Mouse (Mus musculus) lung, adult 10 weeks (tissue): Measurements from ENCODE around the gene Bpifb2. TPM values are rescaled to one million over a fixed set of nuclear protein-coding genes. Genes with fewer than 3 reads are reported as not detected.

Experiments used
- polyA plus RNA-seq: library from polyadenylated mRNA; stranded (reverse); fragments of 350-450 nt; fragmentation: Illumina TruSeq; extraction: RNeasy Lipid Tissue Mini Kit (QIAGEN cat#74804); gene quantifications from one replicate; pipeline ENCODE4 v1.2.3, GENCODE M21; 2014; ENCODE audit warnings: low read depth, low replicate concordance; ENCODE audit not compliant: insufficient read depth

The Bpifb2 gene
- polyA plus RNA-seq: not detected

DNA sequence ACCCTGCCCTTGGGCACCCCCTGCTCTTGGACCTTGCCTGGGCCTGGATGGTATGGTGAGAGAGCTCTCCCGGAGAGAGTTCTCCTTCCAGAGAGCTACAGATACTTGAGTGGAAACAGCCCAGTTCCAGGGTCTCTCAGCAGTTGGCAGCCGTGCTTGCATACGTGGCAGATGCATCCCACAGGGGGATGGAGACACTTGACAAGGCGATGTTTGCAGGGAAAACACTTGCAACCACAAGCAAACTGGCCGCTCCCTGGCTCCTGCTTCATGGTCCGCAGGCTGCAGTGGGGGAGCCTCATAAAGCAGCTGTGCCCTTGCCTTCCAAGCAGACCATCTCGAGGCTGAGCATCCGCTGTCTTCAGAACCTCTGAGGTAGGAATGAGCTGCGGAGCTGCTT lies at the start of gene Bpifb2:
Gene Bpifb2, plus strand, starts transcription at position 301 of the 400 bp plus-strand sequence.

GRCm38 (mm10) chr2:153870984-153871383 lies 3.9 kb upstream of the Bpifb2 start, which contains the start of gene Sun5:
Gene Sun5 (minus strand): TSS chr2:153871084.

DNA sequence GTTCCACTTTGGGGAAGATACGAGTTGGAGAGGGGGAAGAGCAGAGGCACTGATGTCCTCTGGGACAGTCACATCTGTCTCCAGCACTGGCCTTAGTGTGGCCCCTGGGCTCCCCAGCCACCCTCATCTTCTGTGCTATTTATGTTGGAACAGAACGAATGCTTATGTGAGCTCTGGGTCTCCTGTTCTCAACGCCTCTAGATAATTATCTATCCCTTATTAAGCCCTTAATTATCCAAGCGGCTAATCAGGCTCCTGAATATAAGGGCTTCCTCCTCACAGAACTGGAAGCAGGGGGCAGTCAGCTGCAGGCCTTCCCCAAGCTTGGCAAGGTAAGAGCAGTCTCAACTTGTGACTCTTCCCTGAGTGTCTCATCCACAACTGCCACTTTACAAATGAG lies 25.2 kb downstream of the Bpifb2 start, which contains the start of gene Bpifb6:
Gene Bpifb6, plus strand, starts transcription at position 301 of the 400 bp plus-strand sequence.

DNA sequence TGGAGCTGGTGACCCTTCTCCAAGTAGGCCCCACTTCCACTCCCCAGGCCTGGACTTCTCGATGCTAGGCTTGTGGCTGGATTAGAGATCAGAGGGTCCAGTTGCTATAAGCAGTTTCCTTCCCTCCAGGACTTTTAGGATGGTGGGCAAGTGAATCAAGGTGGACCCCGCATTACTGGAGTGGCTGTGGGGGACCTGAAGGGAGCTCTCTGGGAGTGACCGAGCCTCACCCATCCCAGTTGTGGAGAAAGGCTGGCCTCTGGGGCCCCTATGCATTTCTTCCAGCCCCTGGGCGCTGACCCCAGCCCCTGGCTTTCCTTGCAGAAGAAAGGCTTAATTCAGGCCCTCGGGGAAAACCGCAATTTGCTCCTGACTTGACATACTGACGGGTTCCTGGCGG lies 43.1 kb downstream of the Bpifb2 start, which contains the start of gene Bpifb3:
Gene Bpifb3, plus strand, starts transcription at position 301 of the 400 bp plus-strand sequence.

DNA sequence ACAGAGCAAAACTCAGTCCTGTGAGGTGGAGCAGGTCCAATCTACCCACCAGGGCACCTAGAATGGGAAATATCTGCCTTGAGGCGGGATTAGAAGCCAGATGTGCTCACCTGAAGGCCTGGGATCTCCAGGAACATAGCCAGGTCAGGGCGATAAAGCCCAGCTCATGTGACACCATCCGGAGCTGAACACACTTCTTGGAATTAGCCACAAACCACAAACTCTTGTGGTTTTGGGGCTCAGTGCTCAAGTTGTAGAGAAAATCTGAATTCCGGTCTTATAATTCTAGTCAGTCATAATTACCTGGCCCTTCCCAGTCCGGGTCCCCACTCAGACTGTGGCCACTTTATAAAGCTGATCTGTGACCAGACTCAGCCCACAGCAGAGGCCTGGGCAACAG lies 63.0 kb downstream of the Bpifb2 start, which contains the start of gene Bpifb4:
Gene Bpifb4, plus strand, starts transcription at position 370 of the 400 bp plus-strand sequence.

Other genes with a start within 250 kb of the Bpifb2 start
- gene Commd7, start 242.3 kb upstream of the Bpifb2 start, polyA plus RNA-seq: 32.3 TPM
- gene Dnmt3b, start 225.6 kb upstream of the Bpifb2 start, polyA plus RNA-seq: 1.3 TPM
- 0.14 TPM for gene Dnmt3c, start 178.4 kb upstream of the Bpifb2 start, polyA plus RNA-seq
- 42.4 TPM for gene Mapre1, start 133.8 kb upstream of the Bpifb2 start, polyA plus RNA-seq
- 0.06 TPM for gene Efcab8, start 95.1 kb upstream of the Bpifb2 start, polyA plus RNA-seq
- not detected for gene Sun5, start 4.0 kb upstream of the Bpifb2 start, polyA plus RNA-seq
- gene Bpifb6, start 25.3 kb downstream of the Bpifb2 start, polyA plus RNA-seq: not detected
- not detected for gene Bpifb3, start 43.2 kb downstream of the Bpifb2 start, polyA plus RNA-seq
- gene Bpifb4, start 63.2 kb downstream of the Bpifb2 start, polyA plus RNA-seq: not detected
- not detected for gene Bpifa6, start 99.9 kb downstream of the Bpifb2 start, polyA plus RNA-seq
- gene Bpifa2, start 133.2 kb downstream of the Bpifb2 start, polyA plus RNA-seq: 0.51 TPM